Mouse (Mus musculus) G1E (cell line): ENCODE measurements at regions not wholly inside any gene's neighbourhood (a gene's known extent, or its start where the extent isn't known, plus 50 kb on each side); places are given as distances from the start of the nearest gene placed in this dataset.

ENCODE experiments used
- CTCF ChIP-seq: IDR thresholded peaks from 2 replicates; pipeline ENCODE4 v1.5.1; 2012; ENCODE audit warnings: low read depth, low read length, inconsistent platforms, mixed read lengths
- POLR2AphosphoS5 ChIP-seq: IDR thresholded peaks from 2 replicates; pipeline ENCODE4 v1.6.1; 2012; ENCODE audit warnings: low read depth, low read length, inconsistent platforms; ENCODE audit not compliant: insufficient replicate concordance

GRCm38 (mm10) chr2:171661896-171662511, 381.3 kb downstream of the Cbln4 start:
- TF ChIP-seq CTCF (no peak), POLR2AphosphoS5 (no peak)
